Mouse (Mus musculus) layer of hippocampus, adult 11-12 months (tissue): ENCODE measurements around the gene Sh2d5.

Experiments
- DNase-seq: peaks from one replicate; pipeline ENCODE4 v3.0.0; 2022; ENCODE audit warnings: low spot score

The Sh2d5 gene

DNA sequence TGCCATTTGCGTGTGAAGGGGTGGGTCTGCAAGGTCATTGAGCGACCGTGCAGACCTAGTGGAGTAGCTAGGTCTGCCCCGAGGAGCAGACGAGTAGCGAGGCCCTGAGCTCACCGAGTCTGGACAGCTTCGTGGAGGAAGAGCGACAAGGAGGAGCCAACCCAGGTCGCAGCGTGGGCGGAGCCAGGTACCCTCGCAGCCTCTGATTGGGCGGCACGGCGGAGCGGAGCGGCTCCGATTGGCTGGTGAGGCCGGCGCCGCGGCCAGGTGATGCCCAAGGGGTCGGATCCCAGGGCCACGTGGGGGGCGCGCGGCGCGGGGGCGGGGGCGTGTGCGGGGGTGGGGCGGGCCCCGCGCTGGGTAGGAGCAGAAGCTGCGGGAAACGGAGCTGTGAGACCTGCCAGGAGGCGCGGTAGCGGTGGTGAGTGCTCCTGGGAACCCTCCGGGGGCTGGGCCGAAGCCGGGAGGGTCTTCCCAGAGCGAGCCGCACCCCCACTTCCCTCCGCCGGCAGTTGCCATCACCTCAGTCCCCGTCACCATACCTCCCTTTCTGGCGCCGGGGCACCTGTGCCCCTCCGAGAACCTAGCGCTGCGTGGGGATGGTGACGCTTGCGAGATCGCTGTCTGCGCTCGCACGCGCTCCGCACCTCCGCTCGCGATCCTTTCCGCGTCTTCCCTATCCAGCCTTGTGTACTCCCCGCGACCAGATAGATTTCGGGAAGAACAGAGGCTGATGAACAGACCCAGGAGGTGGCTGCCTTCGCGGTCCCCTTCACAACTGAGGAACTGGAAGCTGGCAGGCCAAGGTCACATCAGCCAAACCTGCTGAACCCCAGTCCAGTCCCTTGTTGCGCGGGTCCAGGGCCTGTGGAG lies at the start of gene Sh2d5, which contains the start of gene Kif17:
Gene Sh2d5, plus strand, starts transcription at position 316 of the 873 bp plus-strand sequence.
Gene Kif17, plus strand, starts transcription at position 348 of the 873 bp plus-strand sequence.
- DNase-seq: peak; percentile 91

DNA sequence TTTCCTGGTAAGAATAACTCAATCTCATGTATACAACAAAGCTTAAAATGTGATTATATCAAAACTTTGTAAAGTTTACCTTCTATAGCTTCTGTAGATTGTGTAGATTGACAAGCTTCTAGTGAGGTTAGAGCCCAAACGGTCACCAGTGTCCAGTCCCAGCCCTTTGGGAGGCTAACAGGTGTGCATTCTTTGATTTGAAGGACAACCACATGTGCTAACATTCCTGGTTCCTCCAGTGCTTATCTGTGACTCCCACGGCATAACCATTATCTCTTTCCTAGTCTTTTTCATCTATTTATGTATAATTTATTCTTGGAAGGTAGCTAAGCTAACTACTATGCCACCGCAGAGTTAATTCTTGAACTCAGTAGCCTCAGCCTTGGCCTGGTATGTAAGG lies 49.4 kb upstream of the Sh2d5 start:
- DNase-seq: no peak

DNA sequence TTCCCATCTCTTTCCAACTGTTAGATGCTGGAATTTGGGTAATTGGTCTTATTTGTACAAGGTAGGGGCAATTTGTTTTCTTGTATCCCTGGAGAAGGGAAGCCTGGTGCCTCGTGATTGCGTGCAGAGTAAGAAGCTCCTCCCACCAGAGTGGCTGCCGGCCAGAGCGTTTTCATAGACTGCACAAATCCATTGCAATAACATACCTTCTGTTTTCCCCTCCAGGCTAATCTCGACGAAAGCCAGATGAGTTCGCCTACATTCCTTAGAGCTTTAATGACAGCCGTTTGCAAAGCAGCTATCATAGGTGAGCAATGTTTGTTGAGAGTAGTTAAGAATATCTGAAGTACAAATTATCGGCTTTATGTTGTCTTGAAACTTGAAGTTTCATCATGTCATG lies 48.5 kb upstream of the Sh2d5 start:
- no peak for DNase-seq

DNA sequence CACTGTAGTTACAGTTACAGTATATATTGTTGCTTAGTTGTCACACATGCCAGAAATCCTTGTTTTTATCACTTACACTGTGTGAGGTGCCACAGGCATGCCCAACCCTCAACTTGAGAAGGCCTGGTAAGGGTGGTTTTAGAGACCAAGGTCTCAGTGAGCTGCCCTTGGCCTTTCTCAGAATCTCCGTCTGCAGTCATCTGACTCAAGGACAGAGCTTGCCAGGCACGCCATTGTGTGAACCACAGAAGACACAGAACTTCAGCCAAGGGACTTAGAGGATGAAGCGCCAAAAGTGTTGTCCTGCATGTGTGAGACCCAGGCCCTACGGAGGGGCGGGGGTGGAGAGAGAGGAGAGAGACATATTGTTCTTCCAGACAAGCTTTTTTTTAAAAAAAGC lies 40.1 kb upstream of the Sh2d5 start:
- no peak for DNase-seq

DNA sequence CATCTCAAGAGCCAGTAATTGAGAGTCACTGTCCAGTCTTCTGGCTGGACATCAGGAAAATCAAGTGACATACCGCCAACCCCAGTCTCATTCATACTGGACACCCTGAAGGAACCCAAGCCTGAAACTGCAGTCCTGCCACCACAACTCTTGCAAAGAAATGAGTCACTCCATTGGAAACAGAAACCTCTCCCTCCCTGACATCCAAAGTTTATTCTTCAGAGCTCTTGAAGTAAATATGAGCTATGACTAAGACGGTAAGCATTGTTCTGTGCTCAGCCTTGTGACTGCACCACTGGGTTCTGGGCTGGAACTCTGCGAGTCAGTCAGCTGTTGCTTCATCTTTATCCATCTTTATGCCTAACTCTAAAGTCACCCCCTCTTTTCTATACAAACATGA lies 36.3 kb upstream of the Sh2d5 start:
- DNase-seq: no peak

DNA sequence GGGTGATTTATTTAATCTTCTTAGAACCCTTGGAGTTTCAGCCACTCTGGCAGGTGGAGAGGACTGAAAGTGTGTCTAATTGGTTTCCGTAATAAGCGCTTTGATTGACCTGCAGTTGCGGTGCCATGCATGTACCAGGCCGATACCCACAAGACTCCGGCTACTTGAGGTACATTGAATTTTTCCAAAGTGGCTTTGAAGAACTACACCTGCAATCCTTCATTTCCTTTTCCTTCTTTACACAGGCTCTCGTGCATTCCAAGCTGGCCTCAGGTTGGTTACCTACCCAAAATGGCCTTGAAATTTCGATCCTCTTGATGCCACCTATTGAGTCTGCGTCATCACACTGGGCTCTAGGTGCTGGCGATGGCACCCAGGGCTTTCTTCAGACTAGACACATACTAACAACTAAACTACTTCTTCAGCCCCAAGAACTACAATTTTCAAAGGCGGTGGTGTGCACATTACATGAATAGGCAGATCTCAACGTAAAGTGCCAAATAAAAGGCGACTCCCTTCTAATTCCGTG lies 34.5 kb upstream of the Sh2d5 start:
- DNase-seq: no peak

DNA sequence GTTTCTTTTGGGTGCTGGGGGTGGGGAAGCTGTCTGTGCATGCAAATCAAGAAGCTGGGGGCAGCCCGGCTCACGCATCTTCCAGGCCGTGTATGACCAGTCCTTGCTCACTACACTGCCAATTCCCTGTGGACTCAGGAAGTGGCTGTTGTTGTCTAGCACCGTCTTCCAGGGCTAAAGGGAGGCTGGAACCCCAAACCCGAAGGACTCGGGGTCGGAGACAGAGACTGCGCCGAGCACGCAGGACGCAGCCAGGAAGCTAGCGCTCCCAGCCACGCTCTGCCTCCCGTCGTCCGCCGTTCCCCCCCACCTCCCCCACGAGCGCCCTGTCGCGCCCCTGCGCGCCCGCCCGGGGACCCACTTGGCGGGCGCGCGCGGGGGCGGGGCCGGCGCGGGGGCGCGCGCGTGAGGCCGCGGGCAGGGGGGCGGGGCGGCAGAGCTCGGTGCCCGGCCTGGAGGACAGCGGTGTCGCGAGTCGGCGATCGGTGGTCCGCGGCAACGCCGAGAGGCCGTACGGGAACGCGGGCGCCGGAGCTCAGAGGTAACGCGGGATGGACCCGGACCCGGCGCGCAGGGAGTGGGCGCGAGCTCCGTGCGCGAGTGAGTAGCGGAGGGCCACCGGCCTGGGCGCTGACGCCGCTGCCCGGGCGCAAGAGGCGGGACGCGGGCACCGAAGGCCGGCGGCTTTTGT lies 33.9 kb upstream of the Sh2d5 start, which contains the start of gene Hp1bp3:
Gene Hp1bp3, plus strand, starts transcription at position 97 of the 691 bp plus-strand sequence.
- DNase-seq: peak; percentile 73

DNA sequence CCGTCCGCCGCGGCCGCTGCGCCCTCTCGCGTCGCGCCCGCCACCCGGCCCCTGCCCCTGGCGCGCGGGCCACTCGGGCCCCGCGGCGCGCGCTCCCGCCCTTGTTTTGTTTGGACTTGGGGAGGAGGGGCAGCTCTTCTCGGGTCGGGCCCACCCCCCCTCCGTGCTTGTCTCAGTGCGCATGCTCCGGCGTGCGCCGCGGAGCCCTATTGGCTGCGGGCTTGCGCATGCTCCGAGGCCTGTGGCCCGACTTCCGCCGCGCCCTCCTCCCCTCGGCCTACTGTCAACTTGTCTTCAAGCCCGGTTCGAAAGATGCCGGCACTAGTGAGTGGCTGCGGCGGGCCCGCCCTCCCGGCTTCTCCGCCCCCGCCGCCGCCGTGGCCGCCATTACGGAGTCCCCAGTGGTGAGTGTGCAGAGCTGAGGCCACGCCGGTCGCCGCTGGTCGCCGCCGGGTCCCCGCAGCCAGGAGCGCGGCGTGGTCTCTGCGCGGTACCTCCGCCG lies 33.3 kb upstream of the Sh2d5 start:
- peak; percentile 98 for DNase-seq

DNA sequence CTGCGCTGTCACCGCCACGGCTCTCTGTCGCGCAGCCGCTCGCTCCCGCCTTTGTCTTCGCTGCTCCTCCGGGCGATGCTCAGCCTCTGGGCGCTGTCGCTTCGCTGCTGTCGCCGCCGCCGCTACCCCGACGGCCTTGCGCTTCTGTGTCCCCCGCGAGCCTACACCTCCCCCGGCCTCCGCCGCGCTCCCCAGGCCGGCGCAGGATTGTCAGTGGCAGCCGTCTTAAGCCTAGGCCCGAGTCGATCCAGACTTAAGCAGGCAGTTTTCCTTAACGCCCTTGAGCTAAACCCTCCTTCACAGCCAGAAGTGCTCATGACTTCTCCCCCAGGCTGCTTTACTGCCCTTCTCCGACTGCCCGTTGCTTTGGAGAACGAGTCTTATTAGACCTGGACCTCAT lies 32.8 kb upstream of the Sh2d5 start:
- no peak for DNase-seq

DNA sequence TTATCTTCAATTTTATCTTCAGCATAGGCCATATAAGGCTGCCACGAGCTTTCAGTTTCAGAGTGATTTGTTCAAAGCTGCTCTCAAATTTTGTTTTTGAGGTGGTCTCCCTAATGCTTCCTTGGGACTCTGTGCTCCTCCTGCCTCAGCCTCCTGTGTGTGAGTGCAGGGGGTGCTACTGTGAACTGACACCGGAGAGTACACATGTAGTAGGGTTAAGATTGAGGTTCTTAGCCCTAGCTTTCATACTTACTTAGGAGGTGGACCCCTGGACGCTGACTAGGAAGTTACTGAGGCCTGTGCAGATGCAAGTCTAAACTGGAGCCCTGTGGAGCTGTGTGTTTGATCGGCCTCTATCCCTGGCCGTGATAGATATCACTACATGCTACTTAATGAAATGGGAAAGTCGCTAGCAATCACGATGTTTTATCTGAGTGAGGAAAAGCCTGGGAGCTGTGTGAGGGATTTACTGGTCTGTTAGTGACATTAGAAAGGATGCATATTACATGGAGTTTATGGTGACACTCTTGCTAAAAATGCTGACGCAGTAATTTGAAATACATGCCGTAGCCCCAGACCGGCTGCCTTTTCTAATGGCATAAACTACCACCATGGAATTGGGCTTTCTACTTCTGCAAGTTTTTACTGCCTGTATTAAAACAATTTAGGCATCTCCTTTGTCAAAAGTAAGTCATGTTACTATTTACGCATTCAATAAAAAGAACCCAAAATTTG lies 32.1 kb upstream of the Sh2d5 start:
- DNase-seq: no peak

DNA sequence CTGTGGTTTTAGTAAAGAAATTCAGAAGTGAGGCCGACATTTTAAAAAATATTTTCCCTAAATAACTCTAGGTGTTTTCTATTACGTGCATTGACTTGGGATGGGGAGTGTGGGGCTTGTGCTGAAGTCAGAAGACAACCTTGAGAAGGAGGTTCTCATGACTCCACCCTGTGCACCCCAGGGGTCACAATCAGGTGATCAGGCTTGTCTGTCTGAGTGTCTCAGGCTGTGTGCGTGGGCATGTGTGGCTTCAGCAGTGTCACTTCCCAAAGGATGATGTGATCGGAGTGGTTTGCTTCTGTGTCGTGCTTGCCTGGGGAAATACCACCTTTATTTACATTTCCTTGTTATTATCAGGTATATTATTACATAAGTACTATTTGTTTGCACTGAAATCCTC lies 30.9 kb upstream of the Sh2d5 start:
- no peak for DNase-seq

DNA sequence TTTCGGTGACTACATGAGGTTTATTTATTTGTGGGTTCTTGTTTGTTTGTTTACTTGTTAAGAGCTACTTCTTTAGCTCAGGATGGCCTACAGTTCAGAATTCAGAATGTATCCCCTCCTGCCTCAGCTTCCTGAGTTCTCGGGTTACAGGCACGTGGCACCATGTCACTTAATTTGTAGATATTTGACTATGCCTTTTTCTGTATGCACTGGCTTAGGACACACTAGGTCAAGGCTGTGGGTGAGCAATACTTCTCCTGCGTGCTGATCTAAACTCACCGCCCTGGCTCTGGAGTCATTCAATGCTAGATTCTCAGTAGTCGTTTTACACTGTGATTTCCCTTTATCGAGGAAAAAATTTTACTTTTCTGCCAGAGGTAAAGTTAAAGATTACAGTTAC lies 29.4 kb upstream of the Sh2d5 start:
- DNase-seq: no peak

DNA sequence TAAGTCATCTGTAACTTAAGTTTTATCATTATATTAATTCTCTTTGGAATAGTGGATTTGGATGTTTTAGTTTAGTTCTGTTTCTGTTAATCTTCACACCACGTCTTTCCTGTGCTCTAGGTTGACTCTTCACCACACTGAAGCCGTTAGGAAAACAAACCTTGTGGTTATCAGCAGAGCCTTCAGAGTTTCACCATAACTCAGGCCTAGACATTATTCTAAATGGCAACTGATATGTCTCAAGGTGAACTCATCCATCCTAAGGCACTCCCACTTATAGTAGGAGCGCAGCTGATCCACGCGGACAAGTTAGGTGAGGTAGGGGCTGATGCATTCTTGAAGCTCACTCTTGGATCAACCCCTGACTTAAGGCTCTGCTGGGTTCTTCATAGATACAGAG lies 28.8 kb upstream of the Sh2d5 start:
- no peak for DNase-seq

DNA sequence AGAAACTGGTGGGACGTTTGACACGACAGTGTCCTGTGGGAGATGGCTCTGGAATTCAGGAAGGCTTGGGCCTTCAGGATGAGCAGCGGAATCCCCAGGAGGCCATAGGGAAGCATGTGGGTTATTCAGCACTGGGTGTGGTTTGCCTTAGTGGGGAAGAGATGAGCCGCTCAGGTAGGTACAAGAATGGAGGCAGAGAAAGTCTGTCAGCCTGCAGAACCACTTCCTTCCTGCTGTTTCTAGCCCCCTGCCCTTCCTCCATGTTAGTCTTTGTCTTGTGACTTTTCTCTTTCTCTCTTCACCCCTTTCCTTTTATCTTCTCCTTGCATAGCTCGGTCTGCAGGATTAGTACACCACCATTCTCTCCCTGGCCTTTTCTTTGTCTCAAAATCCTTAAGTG lies 27.8 kb upstream of the Sh2d5 start:
- no peak for DNase-seq

DNA sequence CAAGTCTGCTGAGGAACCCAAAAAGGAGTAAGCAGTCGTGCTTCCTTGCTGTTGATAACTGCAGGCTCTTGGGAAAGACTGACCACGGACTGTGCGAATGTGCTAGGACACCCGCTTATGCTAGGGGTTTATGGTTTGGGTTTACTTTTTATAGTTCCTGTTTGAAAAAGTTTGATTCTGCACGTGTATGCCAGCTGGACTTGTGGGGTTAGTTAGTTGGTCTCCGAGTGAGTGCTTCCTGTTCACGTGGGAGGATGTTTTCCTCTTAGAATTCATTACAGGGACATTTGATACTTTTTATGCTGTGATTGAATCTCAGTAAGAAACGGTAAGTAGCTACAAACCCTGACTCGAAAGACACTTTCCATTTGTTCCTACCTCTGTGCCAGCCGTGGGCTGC lies 26.6 kb upstream of the Sh2d5 start:
- DNase-seq: no peak

DNA sequence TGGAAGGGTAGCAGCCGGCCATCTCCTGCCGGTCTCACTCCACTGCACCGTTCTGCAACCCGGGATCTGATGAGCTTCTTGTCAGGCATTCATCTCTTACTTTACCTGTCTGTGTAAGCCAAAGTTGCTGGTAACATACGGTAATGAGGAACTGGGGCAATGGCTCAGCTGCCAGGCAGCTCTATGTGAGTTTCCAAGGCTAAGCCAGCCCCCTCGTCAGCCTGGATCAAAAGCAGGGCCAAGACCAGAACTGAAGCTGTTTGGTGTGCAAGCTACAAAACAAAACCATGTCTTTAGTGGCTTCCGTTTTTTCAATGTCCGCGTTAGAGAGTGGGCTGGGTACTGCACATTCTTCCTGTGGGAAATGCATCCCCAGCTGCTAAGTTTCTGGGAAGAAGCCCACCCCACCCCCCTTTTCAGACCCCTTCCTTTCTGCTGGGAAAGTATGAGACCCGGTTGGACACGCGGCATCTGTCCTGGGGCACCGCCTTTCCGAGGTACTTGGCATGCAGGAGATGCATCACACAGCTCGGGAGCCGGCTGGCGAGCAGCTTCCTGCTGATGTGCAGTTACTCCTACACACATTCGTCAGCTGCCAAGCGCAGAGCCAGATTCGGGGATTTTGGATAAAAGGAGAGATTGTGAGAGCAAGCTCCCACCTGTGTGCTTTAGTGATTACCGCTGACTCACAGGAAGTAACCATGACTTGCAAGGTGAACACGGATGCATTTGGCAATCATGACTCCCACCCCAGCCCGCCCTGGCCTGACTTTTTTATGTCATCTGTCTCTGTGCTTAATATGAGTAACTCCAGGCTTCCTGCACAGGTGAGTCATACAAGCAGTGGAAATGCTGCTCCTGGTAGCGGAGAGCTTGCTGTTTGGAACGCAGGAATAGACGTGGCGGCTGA lies 3.2 kb upstream of the Sh2d5 start:
- DNase-seq: peak; percentile 73

DNA sequence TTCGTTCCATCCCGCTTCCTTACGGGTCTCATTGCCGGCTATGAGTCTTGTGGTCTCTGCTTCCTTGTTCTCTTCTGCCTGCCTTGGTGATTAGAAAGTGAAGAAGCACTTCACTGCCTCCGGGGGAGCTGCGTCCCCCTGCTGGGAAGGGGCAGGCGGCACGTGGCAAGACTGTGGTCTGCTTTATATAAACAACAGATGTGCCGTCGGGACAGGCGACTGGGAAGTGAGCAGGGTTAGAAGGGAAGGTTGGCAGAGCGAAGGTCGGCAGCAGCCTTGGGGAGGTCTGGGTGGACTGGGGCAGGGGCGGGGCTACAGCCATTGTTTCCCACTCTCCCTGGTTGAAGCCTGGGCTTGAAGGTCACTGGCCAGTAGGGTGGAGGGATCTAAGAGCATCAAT lies 1.6 kb downstream of the Sh2d5 start:
- DNase-seq: no peak

DNA sequence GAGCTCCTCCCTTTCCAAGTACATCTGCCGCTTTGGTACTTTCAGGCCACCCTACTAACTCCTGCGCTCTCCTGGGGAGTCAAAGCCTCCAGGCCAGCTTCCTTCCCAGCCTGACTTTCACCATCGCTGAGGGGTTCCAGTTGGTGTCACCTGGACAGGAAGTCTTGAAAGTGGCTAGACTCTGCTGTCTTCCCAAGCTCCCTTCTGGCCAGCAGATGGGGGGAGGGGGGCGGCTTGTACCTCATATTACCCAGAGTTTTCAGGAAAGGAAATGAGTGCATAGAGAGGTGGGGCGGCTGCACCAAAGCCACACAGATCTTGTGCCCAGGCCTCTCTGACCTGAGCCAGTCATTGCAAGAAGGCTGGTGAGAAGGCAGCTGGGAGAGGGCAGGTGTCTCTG lies 2.0 kb downstream of the Sh2d5 start:
- DNase-seq: no peak

DNA sequence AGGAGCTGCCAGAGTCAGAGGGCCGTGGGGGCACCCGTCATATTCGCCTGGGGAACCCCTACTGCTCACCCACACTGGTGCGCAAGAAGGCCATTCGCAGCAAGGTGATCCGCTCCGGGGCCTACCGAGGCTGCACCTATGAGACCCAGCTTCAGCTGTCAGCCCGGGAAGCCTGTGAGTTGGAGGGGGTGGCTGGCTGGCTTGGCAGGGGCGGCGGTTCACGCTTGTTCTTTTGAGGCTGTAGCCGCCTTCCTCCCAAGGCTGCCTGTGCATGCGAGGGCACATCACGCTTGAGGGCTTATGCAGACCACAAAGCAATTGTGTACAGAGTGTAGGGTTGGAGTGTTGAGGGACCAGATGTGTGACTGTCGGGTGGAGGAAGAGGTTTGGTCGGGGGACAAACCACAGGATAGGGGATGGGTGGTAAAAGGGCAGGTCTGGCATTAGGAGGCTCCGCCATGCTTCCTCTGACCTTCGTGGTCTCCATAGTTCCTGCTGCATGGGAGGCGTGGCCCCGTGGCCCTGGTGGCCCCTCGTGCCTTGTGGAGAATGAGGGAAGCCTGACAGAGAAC lies 7.0 kb downstream of the Sh2d5 start:
- DNase-seq: no peak

DNA sequence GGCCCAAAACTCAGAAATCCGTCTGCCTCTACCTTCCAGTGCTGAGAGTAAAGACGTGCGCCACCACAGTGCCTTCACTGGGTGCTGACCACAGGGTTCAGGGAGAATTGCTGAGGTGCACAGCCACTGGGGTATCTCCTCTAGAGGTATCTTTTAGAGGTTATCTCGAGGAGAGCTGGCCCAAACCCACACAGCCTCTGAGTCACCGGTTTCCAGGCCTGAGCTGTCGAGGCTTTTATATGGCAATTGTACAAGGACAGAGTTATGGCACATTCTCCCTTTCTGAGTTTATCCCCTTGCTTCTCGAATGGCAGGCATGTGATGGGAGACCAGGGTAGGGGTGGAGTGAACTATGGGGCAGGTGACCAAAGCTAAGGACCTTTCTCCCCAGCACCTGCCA lies 8.5 kb downstream of the Sh2d5 start:
- DNase-seq: no peak

DNA sequence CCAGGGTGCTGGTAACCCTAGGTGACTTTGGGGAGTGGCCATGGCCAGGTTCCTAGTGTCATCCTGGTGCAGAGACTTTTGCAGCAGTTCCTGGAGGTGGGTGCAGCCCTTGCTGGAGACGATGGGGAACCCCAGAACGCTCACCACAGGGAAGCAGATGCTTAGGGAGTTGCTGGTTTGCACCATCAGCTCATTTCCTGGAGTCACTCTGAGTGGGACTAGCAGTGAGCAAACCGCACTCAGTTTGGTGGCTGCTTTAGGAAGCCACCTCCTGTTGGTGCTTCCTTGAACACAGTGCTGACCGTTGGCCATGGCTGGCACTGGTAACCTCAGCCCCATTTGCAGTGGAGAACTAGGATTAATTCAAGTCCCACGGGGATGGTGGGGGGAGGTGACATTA lies 9.3 kb downstream of the Sh2d5 start:
- no peak for DNase-seq
